In genomic region chr2:24109085-24109484, GRCm38 (mm10) we compare ENCODE assay signal across 21 mouse cellular contexts. TPM values are rescaled to one million over a fixed set of nuclear protein-coding genes. Genes with fewer than 3 reads are reported as not detected.
DNase-seq lines count a peak whose midpoint lies in the region; TF ChIP-seq lines count a peak whose summit lies in the region.
"Had no signal": no experiment of that assay in that cellular context is flagged by ENCODE, and none has a peak within 500 bp of the region (broad histone marks: within the 10 kb centered on the region; RNA-seq: fewer than 3 reads in every experiment).

No protein-coding gene starts in this region.

- peak; percentile 0 for DNase-seq in layer of hippocampus, adult 9-10 months (ENCODE audit: low spot score)
- no peak for DNase-seq in layer of hippocampus, adult 2 months (ENCODE audit: low spot score in 2 of 2)
- DNase-seq in left cerebral cortex, adult 2 months (ENCODE audit: extremely low spot score in 1 of 2, low spot score in 2 of 2), result no peak
- no peak for DNase-seq in left cerebral cortex, postnatal 4 days
- peak; percentile 50 for DNase-seq in telencephalon, adult 2 months (ENCODE audit: low read depth, low spot score)
- no peak for DNase-seq in kidney, adult 11 months
- DNase-seq: adrenal gland, adult 2 months; adrenal gland, postnatal 10 days; adrenal gland, postnatal 25 days; cerebellum, adult 11-12 months; cerebellum, adult 2 months; cerebellum, adult 9-10 months; cerebellum, postnatal 10 days; cerebellum, postnatal 25 days had no signal

- no peak overlapping the region for H3K4me3 ChIP-seq in layer of hippocampus, adult 2 months
- H3K4me3 ChIP-seq in left cerebral cortex, adult 2 months, result no peak overlapping the region
- H3K4me3 ChIP-seq: embryonic facial prominence, embryonic 10.5 days; embryonic facial prominence, embryonic 12.5 days; forebrain, embryonic 13.5 days; forebrain, embryonic 15.5 days had no signal

- TF ChIP-seq CTCF in layer of hippocampus, adult 2 months (conservative IDR thresholded peaks at IDR 0.05), result no peak
- TF ChIP-seq CTCF in left cerebral cortex, adult 2 months (IDR thresholded peaks at IDR 0.05), result no peak

- no peak overlapping the region for H3K27ac ChIP-seq in layer of hippocampus, adult 2 months
- H3K27ac ChIP-seq in left cerebral cortex, adult 2 months, result peak overlapping the region; percentile 47; the same call in 1 of the 2 replicates
- H3K27ac ChIP-seq: embryonic facial prominence, embryonic 10.5 days; embryonic facial prominence, embryonic 12.5 days; forebrain, embryonic 13.5 days; forebrain, embryonic 15.5 days had no signal

- intact Hi-C loops in left cerebral cortex, adult 2 months (cut with DNase I), result no loop called here
- intact Hi-C loops in left cerebral cortex, postnatal 4 days (cut with DNase I), result no loop called here

RNA-seq across cellular contexts. Expression of gene Tbpl2, which starts 12.7 kb away (rescaled TPM):
- total RNA-seq in layer of hippocampus, adult 2 months (2021), result not detected
- total RNA-seq in left cerebral cortex, adult 2 months (2021), result not detected
- not detected for total RNA-seq in left cerebral cortex, postnatal 4 days (2021)
- total RNA-seq: adrenal gland, adult 2 months; adrenal gland, postnatal 10 days; adrenal gland, postnatal 25 days; adrenal gland, postnatal 4 days; ES-E14; MEL had no signal

RNA-seq across cellular contexts. Expression of gene Il1f8, which starts 43.9 kb away (rescaled TPM):
- total RNA-seq in layer of hippocampus, adult 2 months (2021), result not detected
- total RNA-seq in left cerebral cortex, adult 2 months (2021), result not detected
- not detected for total RNA-seq in left cerebral cortex, postnatal 4 days (2021)
- total RNA-seq: adrenal gland, adult 2 months; adrenal gland, postnatal 10 days; adrenal gland, postnatal 25 days; adrenal gland, postnatal 4 days; ES-E14; MEL had no signal

RNA-seq across cellular contexts. Expression of gene Hnmt, which starts 59.9 kb away (rescaled TPM):
- 10 to 100 TPM; 27.3 to 29.1 TPM for total RNA-seq in layer of hippocampus, adult 2 months (2021)
- 10 to 100 TPM; 19.2 to 19.3 TPM for total RNA-seq in left cerebral cortex, adult 2 months (2021)
- total RNA-seq in left cerebral cortex, postnatal 4 days (2021), result 10 to 100 TPM; 16.6 to 17.5 TPM
- total RNA-seq: ES-E14 had no signal

Comparison
In these comparisons a context has a peak if more than half of its experiments do, and no peak if none do; other contexts are left out.
1. DNase-seq: peak in layer of hippocampus, adult 9-10 months (single experiment) and telencephalon, adult 2 months (single experiment); none in layer of hippocampus, adult 2 months (0 of 2), left cerebral cortex, adult 2 months (0 of 2), left cerebral cortex, postnatal 4 days (single experiment) and kidney, adult 11 months (single experiment).